Mouse (Mus musculus): ENCODE results near the gene Alkbh4. TPM values are rescaled to one million over a fixed set of nuclear protein-coding genes. Genes with fewer than 3 reads are reported as not detected.
"Not testable (repeated sequence)": the region's sequence is repeated elsewhere in the genome, so short reads cannot be mapped to it uniquely, and the experiment has no call there.

Gene Alkbh4
- polyA plus RNA-seq, 1 experiment from 2014 or later, result 22.7 TPM

GRCm38 (mm10) chr5:136109042-136109441 lies 26.9 kb upstream of the Alkbh4 start:
- Histone ChIP-seq H3K9me3 (replicated peaks) (no peaks in the 10 kb centered on the region), H3K27me3 (no peaks in the 10 kb centered on the region), H3K4me3 (replicated peaks) (no peak overlapping the region), H3K27ac (replicated peaks) (no peak overlapping the region), H3K4me1 (no peaks in the 10 kb centered on the region), H3K9ac (no peak overlapping the region), H3K36me3 (no peaks in the 10 kb centered on the region; the same call in 1 of the 2 replicates), H3K4me2 (replicated peaks) (no peak overlapping the region)
- WGBS, result 70% methylated on average over 3 of the region's 3 CpGs
- no peak for ATAC-seq (ENCODE audit: insufficient number of reproducible peaks, low FRiP score, low TSS enrichment, low read depth)

DNA sequence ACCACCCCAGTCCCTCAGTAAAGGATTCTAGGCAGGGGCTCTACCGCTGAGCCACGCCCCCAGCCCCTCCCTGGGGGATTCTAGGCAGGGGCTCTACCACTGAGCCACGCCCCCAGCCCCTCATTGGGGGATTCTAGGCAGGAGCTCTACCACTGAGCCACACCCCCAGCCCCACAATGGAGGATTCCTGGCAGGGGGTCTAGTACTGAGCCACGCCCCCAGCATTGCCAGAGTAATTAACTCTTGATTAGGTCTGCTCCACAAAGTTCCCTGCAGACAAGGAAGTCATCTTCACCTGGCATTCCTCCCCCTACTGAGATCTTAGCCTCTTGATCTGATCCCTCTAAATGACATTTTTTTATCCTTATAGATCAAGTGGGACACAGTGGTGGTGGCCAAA lies 22.4 kb upstream of the Alkbh4 start:
- not testable (repeated sequence) for H3K9me3 ChIP-seq (replicated peaks); H3K27me3 ChIP-seq; H3K27ac ChIP-seq (replicated peaks); H3K4me2 ChIP-seq (replicated peaks); H3K9ac ChIP-seq; ATAC-seq (ENCODE audit: insufficient number of reproducible peaks, low FRiP score, low TSS enrichment, low read depth); H3K36me3 ChIP-seq; H3K4me3 ChIP-seq (replicated peaks)
- WGBS, result 40% methylated on average over 4 of the region's 4 CpGs
- H3K4me1 ChIP-seq, result peaks cover 22% of the 10 kb centered on the region

DNA sequence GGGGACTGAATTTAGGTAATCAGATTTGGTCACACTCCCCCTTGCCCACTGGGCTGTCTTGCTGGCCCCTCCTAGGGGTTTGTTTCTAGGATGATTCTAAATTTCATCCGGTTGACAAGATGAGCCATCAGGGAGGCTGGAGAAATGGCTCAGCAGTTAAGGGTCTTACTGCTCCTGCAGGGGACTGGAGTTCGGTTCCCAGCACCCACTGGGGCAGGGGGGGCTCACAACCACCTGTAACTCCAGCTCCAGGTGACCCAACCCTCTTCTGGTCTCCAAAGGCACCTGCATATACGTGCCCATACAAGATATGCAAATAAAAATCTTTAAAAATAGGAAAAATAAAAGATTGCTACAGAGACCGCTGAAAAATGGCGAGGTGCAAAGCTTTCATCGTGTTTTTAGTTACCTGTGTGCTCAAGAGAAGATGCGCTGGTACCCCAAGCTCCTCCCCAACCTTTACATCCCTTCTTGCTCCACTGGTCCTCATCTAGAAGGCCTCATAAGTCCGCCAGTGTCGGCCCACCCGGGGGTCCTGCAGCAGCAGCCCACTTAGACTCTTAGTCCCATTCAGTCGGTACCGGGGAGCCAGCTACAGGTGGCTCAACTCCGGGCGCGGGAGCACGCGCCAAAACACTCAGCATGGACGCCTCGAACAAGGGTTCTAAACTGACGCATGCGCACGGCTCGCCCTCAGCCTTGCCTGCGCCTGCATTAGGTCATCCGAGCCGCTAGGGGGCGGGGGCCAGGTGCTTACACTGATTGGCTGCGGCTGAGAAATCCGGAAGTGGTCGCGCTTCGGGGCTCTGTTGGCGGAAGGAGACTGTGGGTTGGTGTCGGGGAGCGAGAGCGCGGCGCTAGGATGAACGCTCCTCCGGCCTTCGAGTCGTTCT lies 19.8 kb upstream of the Alkbh4 start, which contains the start of gene Polr2j:
TSS of gene Polr2j (plus strand) at position 741 of the 893 bp plus-strand sequence.
- Histone ChIP-seq H3K4me2 (replicated peaks) (peak within 1 kb of the TSS; percentile 85), H3K4me3 (replicated peaks) (peak within 1 kb of the TSS; percentile 90), H3K9me3 (replicated peaks) (no peaks in the 10 kb centered on the region), H3K4me1 (peaks cover 22% of the 10 kb centered on the region), H3K27me3 (no peaks in the 10 kb centered on the region), H3K27ac (replicated peaks) (peak within 1 kb of the TSS; percentile 72; the same call in 1 of the 2 replicates), H3K36me3 (peaks cover 23% of the 10 kb centered on the region), H3K9ac (peak within 1 kb of the TSS; percentile 91)
- WGBS, result 3% methylated on average over 42 of the region's 42 CpGs
- ATAC-seq (ENCODE audit: insufficient number of reproducible peaks, low FRiP score, low TSS enrichment, low read depth), result peak; percentile 93

GRCm38 (mm10) chr5:136116784-136117112 lies 19.2 kb upstream of the Alkbh4 start:
- 0 out of 2 replicates have a peak, but pooled peaks have one; percentile 47 for ATAC-seq (ENCODE audit: insufficient number of reproducible peaks, low FRiP score, low TSS enrichment, low read depth)
- Histone ChIP-seq H3K4me2 (replicated peaks) (peak overlapping the region; percentile 85), H3K27me3 (no peaks in the 10 kb centered on the region), H3K9ac (peak overlapping the region; percentile 91), H3K4me1 (peaks cover 22% of the 10 kb centered on the region), H3K27ac (replicated peaks) (peak overlapping the region; percentile 72; the same call in 1 of the 2 replicates), H3K36me3 (peaks cover 29% of the 10 kb centered on the region), H3K9me3 (replicated peaks) (no peaks in the 10 kb centered on the region), H3K4me3 (replicated peaks) (peak overlapping the region; percentile 90)
- WGBS, result under 1% methylated on average over 22 of the region's 22 CpGs

DNA sequence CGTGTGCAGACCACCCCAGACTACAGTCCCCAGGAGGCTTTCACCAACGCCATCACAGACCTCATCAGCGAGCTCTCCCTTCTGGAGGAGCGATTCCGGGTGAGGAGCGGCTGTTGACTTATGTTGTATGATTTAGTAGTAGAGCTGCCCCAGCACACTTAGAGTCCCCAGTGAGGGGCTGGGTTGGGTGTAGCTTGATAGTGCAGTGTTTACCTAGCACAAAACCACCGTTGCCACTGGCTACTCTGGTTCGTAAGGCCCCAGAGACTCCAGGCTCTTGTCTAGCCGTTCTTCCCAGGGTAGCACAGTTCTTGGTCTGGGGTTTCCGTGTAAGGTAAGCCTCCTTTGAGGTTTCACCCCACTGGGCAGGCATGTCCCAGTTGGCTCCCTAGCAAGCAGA lies 13.8 kb upstream of the Alkbh4 start:
- Histone ChIP-seq H3K9ac (no peak overlapping the region), H3K4me2 (replicated peaks) (no peak overlapping the region), H3K4me1 (peaks cover 12% of the 10 kb centered on the region), H3K9me3 (replicated peaks) (no peaks in the 10 kb centered on the region), H3K27ac (replicated peaks) (no peak overlapping the region), H3K4me3 (replicated peaks) (no peak overlapping the region), H3K36me3 (peaks cover 73% of the 10 kb centered on the region), H3K27me3 (no peaks in the 10 kb centered on the region)
- WGBS, result 86% methylated on average over 10 of the region's 10 CpGs
- ATAC-seq (ENCODE audit: insufficient number of reproducible peaks, low FRiP score, low TSS enrichment, low read depth), result no peak

DNA sequence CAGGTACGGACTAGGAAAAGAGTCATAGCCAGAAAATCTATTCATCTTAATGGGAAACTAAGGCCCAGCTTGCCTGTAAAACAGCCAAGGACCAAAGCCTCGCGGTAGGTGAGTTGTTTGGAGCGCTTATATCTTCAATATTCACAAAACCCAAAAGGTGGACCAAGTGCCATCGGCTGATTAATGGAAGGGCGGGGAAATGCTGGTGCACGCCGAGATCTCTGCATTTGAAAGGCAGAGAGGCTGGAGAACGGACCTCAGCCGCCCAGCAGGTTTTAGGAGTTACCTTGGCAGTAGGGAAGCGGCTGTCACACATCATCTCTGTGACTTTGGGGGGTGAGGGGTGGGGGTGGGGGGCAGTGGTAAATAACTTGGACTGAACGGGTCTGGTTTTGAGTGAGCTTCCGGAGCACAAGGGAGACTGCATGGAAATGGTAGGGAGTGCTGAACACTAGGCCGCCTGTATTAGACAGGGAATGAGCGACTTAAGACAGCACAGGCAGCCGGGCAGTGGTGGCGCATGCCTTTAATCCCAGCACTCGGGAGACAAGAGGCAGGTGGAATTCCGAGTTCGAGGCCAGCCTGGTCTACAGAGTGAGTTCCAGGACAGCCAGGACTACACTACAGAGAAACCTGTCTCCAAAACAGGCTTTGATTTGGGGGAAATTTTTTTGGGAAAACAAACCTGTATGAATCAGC lies 495 bp downstream of the Alkbh4 start:
- no peak for ATAC-seq (ENCODE audit: insufficient number of reproducible peaks, low FRiP score, low TSS enrichment, low read depth)
- peak overlapping the region; percentile 61; the same call in 1 of the 2 replicates for H3K27ac ChIP-seq (replicated peaks)
- peak overlapping the region; percentile 57 for H3K4me2 ChIP-seq (replicated peaks)
- no peaks in the 10 kb centered on the region for H3K9me3 ChIP-seq (replicated peaks)
- 6% methylated on average over 20 of the region's 20 CpGs for WGBS
- no peaks in the 10 kb centered on the region for H3K27me3 ChIP-seq
- H3K9ac ChIP-seq, result peak overlapping the region; percentile 63
- peaks cover 24% of the 10 kb centered on the region for H3K4me1 ChIP-seq
- peak overlapping the region; percentile 62 for H3K4me3 ChIP-seq (replicated peaks)
- peaks cover 46% of the 10 kb centered on the region for H3K36me3 ChIP-seq

GRCm38 (mm10) chr5:136137658-136138274 lies 1.8 kb downstream of the Alkbh4 start:
- Histone ChIP-seq H3K4me3 (replicated peaks) (no peak overlapping the region), H3K36me3 (peaks cover 44% of the 10 kb centered on the region), H3K27me3 (no peaks in the 10 kb centered on the region), H3K4me2 (replicated peaks) (no peak overlapping the region), H3K4me1 (peaks cover 24% of the 10 kb centered on the region), H3K9me3 (replicated peaks) (no peaks in the 10 kb centered on the region), H3K27ac (replicated peaks) (no peak overlapping the region), H3K9ac (no peak overlapping the region)
- WGBS, result 80% methylated on average over 13 of the region's 13 CpGs
- no peak for ATAC-seq (ENCODE audit: insufficient number of reproducible peaks, low FRiP score, low TSS enrichment, low read depth)

GRCm38 (mm10) chr5:136139393-136139792 lies 3.4 kb downstream of the Alkbh4 start:
- Histone ChIP-seq H3K27me3 (no peaks in the 10 kb centered on the region), H3K9me3 (replicated peaks) (no peaks in the 10 kb centered on the region), H3K4me1 (peaks cover 24% of the 10 kb centered on the region), H3K36me3 (peaks cover 35% of the 10 kb centered on the region), H3K4me2 (replicated peaks) (no peak overlapping the region), H3K27ac (replicated peaks) (no peak overlapping the region), H3K9ac (no peak overlapping the region), H3K4me3 (replicated peaks) (no peak overlapping the region)
- 94% methylated on average over 13 of the region's 13 CpGs for WGBS
- no peak for ATAC-seq (ENCODE audit: insufficient number of reproducible peaks, low FRiP score, low TSS enrichment, low read depth)

GRCm38 (mm10) chr5:136140057-136140482 lies 4.1 kb downstream of the Alkbh4 start:
- ATAC-seq (ENCODE audit: insufficient number of reproducible peaks, low FRiP score, low TSS enrichment, low read depth), result no peak
- Histone ChIP-seq H3K27me3 (no peaks in the 10 kb centered on the region), H3K36me3 (peaks cover 35% of the 10 kb centered on the region), H3K4me2 (replicated peaks) (no peak overlapping the region), H3K27ac (replicated peaks) (no peak overlapping the region), H3K9me3 (replicated peaks) (no peaks in the 10 kb centered on the region), H3K9ac (no peak overlapping the region), H3K4me3 (replicated peaks) (no peak overlapping the region), H3K4me1 (peaks cover 18% of the 10 kb centered on the region)
- 94% methylated on average over 10 of the region's 10 CpGs for WGBS

- Histone ChIP-seq H3K4me2 (replicated peaks) (no peak overlapping the region), H3K4me3 (replicated peaks) (no peak overlapping the region), H3K9ac (no peak overlapping the region), H3K36me3 (peaks cover 35% of the 10 kb centered on the region), H3K27me3 (no peaks in the 10 kb centered on the region), H3K4me1 (0 out of 2 replicates have a peak, but pooled peaks cover 4% of the 10 kb centered on the region), H3K9me3 (replicated peaks) (no peaks in the 10 kb centered on the region), H3K27ac (replicated peaks) (no peak overlapping the region)
- whole genome bisulfite sequencing, result 89% methylated on average over 5 of the region's 5 CpGs
- no peak for ATAC-seq (ENCODE audit: insufficient number of reproducible peaks, low FRiP score, low TSS enrichment, low read depth)
Measured at GRCm38 (mm10) chr5:136142746-136143145, 6.8 kb downstream of the Alkbh4 start.

GRCm38 (mm10) chr5:136143161-136143755 lies 7.3 kb downstream of the Alkbh4 start:
- Histone ChIP-seq H3K36me3 (peaks cover 34% of the 10 kb centered on the region), H3K4me3 (replicated peaks) (no peak overlapping the region), H3K4me2 (replicated peaks) (no peak overlapping the region), H3K9ac (no peak overlapping the region), H3K4me1 (no peaks in the 10 kb centered on the region), H3K9me3 (replicated peaks) (no peaks in the 10 kb centered on the region), H3K27ac (replicated peaks) (no peak overlapping the region), H3K27me3 (no peaks in the 10 kb centered on the region)
- whole genome bisulfite sequencing, result 86% methylated on average over 6 of the region's 6 CpGs
- no peak for ATAC-seq (ENCODE audit: insufficient number of reproducible peaks, low FRiP score, low TSS enrichment, low read depth)
